Mouse (Mus musculus): ENCODE results near the gene Pax2.

GRCm38 (mm10) chr19:44758846-44759245, 3.0 kb downstream of the Pax2 start:
- TF ChIP-seq CTCF (conservative IDR thresholded peaks at IDR 0.05 in 1 of 2, IDR thresholded peaks at IDR 0.05 in 1 of 2; ENCODE audit: low read depth in 2 of 2, low read length in 2 of 2) (no peak), POLR2A (IDR thresholded peaks at IDR 0.05; ENCODE audit: low read depth, low read length) (no peak)

Data from CH12.LX (cell line).